Mouse (Mus musculus) gonadal fat pad, adult 2 months (tissue): ENCODE data around the gene Cemip2. TPM values are rescaled to one million over a fixed set of nuclear protein-coding genes. Genes with fewer than 3 reads are reported as not detected.
"Not testable (repeated sequence)": the region's sequence is repeated elsewhere in the genome, so short reads cannot be mapped to it uniquely, and the experiment has no call there.

Experiments used
- DNase-seq: peaks from one replicate; pipeline ENCODE4 v3.0.0-alpha.2; 2012; ENCODE audit warnings: low read depth
- polyA plus RNA-seq: library from polyadenylated mRNA; depleted of rRNA; stranded (reverse); fragments of >200 nt; gene quantifications from 2 replicates; pipeline ENCODE4 v1.2.3, GENCODE M21; 2012; rRNA removed

Gene Cemip2
- polyA plus RNA-seq, 1 experiment, result 4.8 TPM

DNA sequence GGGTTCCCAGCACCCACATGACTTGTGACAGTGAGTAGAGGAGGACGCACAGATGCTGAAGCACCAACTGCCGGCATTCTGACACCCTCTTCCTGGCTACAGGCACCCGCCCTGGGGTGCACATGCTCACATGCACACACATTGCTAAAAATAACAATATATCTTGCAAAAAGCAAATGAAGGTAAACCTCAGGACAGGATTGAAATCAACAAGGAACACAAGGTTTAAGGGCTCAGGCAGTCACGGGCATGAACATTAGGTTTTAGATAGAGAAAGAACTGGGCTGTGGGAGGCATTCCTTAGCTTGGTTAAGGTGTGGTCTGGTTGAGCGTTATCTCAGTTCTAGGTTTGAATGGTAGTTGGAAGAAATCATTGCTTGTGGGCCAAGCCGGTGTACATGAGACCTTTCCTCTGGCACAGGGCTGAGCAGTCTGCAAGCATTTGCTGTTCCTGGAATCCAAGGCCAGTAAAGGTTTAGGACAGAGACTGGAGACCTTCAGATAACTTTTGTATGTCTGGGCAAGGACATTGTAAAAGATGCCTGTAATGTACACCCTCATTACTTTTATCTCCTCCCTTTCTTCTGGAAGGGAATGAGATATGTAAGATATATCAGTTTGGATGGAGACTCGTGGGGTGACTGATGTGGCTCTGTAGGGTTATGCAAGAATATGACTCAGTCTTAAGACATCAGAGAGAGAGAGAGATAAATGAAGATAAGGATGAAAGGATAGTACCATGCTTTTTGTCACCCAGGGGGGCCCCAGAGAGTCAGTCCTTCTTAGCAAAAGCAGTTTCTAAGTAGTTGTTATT, 87.3 kb downstream of the Cemip2 start:
- no peak for DNase-seq

DNA sequence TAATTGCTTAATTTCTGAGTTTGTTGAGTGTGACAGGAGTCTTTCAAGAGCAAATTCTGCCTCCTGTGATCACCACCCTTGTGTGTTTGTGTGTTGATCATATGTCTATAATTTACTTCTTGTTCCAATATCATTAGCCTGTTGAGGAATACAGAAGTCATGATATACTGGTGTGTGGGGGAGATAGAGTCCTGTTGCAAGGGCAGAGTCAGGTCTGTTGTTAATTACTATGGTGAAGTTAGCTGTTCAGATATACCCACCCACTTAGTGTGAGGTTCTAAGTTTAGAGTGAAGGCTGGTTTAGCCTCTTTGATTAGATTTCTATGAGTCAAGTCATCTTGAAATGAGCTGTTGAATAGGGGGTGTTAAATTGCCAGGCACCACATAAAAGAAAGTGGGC, 88.0 kb downstream of the Cemip2 start:
- no peak for DNase-seq

DNA sequence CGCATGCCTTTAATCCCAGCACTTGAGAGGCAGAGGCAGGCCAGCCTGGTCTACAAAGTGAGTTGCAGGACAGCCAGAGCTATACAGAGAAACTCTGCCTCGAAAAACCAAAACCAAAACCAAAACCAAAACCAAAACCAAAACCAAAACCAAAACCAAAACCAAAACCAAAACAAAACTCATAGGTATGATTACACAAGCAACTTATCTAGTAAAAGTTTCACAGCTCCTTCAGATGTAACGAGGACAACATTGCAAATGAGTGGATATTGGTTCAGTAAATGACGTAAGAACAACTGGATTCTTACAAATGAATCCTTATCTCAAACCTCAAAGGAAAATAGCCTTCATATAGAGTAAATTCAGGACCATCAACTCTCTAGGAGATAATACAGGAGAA, 88.6 kb downstream of the Cemip2 start:
- not testable (repeated sequence) for DNase-seq

DNA sequence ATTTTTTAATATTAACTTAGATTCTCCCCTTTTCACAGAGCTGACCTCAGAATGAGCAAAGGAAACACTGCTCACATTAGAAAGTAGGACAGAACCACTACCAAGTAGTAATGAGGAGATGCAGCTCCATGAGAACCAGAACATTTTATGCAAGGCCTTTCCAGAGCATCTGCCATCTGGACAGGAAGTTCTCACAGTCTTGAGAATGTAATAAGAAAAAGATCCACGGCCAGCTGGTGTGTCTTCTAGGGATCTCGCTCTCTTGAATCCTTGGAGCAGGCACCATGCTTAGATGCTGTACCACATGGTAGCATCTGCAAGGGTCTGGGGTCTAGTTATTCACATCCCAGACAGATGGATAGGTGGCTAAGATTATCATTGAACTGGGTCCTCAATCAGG, 90.3 kb downstream of the Cemip2 start:
- DNase-seq, result no peak

DNA sequence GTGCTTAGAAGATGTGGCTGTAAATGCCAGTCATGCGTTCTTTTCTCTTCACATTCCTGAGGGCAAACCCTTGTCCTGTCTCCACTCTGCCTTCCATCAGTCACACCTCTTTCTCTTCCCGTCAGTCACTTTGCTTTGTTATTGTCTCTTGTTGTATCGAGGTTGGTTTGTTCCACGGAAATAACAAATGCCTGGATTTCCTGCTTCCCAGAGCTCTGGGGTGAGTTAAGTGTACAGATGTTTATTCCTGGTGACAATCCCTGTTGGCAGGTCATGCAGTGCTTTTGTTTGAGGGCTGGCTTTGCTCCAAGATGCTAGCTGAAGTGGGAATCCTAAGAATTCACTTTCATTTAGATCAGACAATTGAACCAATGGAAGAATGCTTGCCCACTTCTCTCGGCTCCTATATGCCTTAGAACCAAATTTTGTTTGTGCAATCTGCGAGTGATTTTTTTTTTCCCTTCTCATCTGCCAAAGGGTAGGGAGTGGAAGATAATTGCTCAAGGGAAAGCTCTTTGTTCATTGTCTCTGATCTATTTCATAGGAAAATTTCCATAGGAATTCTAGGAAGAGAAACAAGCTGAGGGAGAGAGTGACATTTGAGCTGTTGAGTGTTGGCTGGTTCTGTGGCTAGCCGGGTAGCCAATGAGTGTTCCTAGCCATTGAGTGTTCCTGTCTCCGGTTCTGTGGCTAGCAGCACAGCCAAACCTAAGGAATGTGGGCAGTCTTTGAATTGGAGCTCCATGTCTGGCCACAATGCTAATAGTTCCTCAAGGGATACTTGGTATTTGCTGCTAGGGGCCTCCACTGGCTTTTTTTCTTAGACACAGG, 104.2 kb downstream of the Cemip2 start:
- DNase-seq, result no peak

DNA sequence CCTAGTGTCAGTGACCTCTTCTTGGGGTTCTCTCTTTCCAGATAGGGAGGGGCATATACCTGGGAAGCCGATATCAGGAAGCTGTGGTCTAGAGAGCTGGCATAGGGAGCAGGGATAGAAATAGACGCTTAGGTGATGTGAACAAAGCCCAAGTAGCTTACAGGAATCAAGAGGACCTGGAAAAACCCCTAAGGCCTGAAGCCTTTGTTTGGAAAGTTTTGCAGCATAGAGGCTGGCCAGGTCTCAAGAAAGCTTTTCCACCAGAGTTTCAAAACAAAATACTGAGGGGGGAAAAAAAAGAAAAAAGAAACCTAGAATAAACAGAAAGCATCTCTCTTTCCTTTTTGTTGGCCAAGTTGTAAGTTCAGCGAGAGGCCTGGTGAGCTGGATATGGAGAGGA, 104.9 kb downstream of the Cemip2 start:
- no peak for DNase-seq

DNA sequence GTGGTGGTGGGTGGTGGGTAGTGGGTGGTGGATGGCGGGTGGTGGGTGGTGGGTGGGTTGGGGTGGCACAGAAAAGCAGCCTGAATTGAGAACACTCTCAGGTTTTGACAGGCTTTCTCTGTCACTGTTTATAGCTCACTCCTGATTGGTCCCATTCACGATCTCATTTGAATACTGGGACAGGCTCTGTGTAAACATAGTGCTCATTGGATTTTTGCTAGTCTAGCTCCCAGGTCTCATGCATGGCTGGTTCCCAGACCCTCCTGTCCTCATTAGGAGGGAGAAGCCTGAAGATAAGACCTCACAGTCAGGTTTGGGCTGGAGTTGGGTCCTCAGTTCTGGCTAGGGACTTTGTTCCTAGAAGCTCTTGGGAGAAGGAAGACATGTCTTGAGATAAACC, 105.8 kb downstream of the Cemip2 start:
- no peak for DNase-seq

DNA sequence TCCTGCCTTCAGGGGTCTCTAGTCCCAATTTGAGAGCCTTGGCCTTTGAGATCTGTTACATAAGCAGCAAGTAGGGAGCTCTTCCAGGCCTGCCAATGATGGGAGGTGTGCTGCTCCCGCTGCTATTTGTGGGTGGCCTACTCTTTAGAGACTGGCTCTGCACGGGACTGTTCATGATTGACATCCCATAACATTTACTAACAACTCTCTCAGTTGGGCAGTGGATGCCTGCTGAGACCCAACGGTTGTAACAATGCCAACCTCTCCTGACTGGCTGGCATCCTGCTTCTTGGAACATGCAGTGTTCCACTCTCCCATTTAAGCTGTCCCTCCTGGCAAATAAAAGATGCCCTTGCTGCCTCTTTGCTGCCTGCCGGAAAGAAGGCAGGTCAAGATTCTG, 106.2 kb downstream of the Cemip2 start:
- DNase-seq, result no peak

DNA sequence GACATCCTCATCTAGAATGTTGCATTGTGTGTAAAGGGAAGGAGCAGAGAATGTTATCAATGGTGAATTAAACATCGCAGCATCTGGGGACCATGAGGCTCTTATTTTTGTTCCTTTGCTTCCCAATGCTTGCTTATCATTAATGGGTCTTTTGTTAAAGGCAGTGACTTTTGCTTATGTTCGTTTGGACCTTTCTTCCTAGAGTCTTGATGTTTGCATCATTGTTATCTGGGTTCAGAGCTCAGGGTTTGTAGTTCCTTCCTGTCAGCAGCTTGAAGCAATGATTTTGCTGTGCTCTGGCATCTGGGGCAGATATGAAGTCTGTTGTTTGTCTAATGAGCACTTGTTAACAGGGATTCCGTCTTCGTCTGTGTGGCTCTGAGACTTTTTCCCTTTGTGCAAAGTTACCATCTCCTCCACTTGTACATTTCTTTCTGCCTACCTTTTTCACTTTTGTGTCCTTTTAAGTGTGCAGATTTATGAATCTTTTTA, 108.1 kb downstream of the Cemip2 start:
- DNase-seq, result no peak

DNA sequence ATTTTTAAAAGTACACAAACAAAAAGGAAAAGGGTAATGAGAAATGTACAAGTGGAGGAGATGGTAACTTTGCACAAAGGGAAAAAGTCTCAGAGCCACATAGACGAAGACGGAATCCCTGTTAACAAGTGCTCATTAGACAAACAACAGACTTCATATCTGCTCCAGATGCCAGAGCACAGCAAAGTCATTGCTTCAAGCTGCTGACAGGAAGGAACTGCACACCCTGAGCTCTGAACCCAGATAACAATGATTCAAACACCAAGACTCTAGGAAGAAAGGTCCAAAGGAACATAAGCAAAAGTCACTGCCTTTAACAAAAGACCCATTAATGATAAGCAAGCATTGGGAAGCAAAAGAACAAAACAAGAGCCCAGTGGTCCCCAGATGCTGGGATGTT, 112.6 kb downstream of the Cemip2 start:
- DNase-seq, result no peak

DNA sequence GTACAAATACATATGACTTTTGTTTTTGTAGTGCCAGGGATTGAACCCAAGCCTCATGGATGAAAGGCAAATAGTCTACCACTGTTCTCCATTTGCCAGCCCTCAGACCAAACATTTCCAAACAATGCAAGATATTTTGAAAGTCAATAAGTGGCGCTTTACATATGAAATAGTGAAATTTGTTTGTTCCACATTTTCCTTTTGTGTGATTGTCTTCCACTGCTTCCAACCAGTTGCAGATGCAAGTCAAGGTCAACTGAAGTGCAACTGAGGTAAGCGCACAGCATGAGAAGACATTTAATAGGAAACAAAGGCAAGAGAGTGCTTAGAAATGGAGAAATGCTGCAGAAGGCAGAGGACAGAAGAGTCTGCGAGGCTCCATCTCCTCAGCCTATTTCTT, 116.7 kb downstream of the Cemip2 start:
- no peak for DNase-seq

DNA sequence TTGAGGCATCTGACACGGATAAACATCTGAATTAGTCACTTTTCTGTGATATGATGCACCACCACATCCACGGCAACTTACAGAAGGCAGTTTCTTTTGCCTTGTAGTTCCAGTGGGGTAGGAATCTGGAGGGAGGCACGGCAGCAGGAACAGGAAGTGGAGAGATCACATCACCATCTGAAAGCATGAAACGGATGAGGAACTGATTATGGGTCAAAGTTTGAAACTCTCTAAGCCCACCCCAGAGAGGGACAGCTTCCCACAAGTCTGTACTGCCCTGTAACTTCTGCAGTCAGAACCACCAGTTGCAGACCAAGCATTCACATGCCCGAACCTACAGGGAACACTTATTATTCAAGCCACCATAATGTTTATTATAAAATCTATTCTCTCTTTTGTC, 117.4 kb downstream of the Cemip2 start:
- DNase-seq, result no peak

DNA sequence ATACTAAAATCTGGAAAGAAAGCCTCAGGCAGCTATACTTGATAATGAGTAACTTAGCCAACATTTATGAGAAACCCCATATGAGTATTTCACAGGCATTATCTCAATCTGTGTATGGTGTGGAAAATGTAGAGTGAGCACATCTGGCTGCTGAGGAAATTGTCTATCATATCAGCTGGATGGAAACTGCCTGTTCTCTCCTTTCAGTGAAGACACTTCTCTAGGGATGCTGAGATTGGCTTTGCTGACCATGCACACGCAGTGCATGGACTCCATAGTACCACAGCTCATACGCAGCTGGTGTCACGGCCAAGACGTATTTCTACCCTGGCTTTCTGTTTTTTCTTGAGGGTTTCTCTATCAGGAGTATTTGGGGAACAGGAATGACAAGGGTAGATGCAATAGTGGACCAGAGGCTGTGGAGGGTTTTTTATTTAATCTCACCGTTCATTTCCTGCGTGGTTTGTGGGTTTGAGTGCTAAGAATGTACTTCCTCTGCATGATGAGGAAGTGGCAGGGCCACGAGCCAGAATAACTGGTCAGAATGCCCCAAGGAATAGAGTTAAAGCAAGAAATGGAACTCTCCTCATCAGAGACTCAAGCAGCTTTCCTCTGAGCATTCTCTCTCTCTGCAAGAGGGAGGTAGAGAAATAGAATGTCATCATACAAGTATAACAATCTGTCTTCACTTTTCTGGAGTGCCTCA, 119.1 kb downstream of the Cemip2 start:
- no peak for DNase-seq

DNA sequence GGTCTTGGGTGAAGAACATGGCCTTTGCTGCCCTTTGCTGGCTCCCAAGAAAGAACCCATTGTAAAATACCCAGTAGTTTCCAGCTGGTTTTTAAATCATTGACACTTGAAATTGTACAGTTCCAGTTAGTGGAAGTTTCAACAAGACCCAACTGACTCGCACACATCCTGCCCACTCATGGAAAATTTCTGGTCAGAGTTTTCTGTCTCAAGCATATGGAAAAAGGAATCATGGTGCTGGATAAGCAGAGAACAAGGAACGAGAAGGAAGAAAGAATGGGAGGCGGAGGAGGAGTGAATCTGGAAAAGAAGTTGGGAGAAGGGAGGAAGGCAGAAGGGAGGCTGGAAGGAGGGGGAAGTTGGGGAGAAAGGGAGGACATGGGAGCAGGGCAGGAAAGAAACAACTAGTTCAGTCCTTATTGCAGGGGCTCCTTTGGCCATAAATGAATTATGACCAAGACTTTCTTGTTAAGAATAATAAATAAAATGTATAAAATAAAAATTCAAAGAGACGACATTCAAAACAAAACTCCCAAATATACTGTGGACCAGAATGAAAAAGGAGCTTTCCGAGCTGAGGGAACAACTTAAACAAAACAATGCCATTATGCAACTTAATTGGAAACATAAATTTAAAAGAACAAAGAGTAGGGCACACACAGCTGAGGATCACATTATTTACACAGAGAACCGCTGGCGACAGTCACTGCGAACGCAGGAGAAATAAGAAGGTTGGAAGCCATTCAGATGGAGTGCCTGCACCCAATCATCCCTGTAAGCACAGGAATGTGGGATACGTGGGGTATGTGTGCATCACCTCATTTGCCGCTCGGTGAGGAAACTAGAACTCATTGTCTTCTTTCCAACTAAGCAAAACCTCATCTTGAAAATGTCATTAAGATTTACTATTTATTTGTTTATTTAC, 120.1 kb downstream of the Cemip2 start:
- no peak for DNase-seq

Other genes starting within 250 kb of the Cemip2 start
- 5.9 and 7.9 TPM in 2 replicates for gene 1110059E24Rik, start 125.4 kb upstream of the Cemip2 start, polyA plus RNA-seq
- 10.3 and 11.9 TPM in 2 replicates for gene Abhd17b, start 125.2 kb upstream of the Cemip2 start, polyA plus RNA-seq